Mouse (Mus musculus) liver, adult 2 months (tissue): ENCODE measurements around the gene Myo1d.

Experiments used
- CTCF ChIP-seq: fragments of 200-500 bp; IDR thresholded peaks from 2 replicates; pipeline ENCODE4 v1.5.1; 2011; ENCODE audit warnings: low read depth, low read length, control low read depth
- POLR2A ChIP-seq: fragments of 200-500 bp; IDR thresholded peaks from 2 replicates; pipeline ENCODE4 v1.6.1; 2011; ENCODE audit warnings: low read length, control low read depth; ENCODE audit not compliant: insufficient read depth; ENCODE audit errors: extremely low read depth

GRCm38 (mm10) chr11:80498328-80499070, 281.3 kb downstream of the Myo1d start:
- TF ChIP-seq POLR2A, result no peak
- TF ChIP-seq CTCF, result no peak
